Mouse (Mus musculus): ENCODE data around the gene Tsr3.

DNA sequence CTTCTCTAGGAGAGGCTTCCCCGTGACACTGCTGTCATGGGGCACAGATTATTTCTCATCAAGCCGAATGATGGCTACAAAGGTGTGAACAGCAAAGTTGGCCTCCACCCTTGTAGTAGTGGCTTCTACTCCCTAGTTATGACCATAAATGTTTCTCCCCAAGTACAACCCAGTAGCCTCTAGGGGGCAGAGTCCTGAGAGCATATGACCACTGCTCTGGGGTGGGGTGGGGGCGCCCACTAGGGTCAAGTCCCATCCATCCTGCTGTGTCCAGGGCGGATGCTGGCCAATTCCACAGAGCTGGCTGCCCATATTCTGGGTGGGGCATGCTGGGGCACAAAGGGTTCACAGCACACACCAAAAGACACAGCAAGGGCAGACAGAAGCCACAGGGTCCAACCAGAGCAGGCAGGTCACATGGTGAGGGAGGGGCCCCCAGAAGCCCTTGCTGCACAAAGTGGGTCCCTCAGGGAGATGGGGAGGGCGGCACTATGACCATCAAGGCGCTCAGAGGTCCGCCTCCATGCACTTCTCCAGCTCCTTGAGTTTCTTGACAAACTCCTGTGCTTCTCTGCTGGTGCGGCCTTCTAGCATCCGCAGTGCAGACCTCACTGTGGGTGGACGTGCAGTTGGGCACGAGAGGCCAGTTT lies 3.3 kb downstream of the Tsr3 start:
- TF ChIP-seq GABPA (IDR thresholded peaks at IDR 0.05; ENCODE audit: insufficient replicate concordance, low read depth, low read length) (no peak), UBTF (IDR thresholded peaks at IDR 0.05; ENCODE audit: low read depth, low read length) (no peak), CTCF (conservative IDR thresholded peaks at IDR 0.05 in 1 of 2, IDR thresholded peaks at IDR 0.05 in 1 of 2; ENCODE audit: low read depth in 2 of 2, low read length in 2 of 2) (peak in 1 of 2 experiments; percentile 50; a peak in 2 of 4 replicates)

All from CH12.LX (cell line).